Mouse (Mus musculus): ENCODE data around the gene Ablim1. TPM values are rescaled to one million over a fixed set of nuclear protein-coding genes. Genes with fewer than 3 reads are reported as not detected.

Ablim1 gene
- total and polyA plus RNA-seq, 2 experiments = 16.6 to 23.7 TPM

DNA sequence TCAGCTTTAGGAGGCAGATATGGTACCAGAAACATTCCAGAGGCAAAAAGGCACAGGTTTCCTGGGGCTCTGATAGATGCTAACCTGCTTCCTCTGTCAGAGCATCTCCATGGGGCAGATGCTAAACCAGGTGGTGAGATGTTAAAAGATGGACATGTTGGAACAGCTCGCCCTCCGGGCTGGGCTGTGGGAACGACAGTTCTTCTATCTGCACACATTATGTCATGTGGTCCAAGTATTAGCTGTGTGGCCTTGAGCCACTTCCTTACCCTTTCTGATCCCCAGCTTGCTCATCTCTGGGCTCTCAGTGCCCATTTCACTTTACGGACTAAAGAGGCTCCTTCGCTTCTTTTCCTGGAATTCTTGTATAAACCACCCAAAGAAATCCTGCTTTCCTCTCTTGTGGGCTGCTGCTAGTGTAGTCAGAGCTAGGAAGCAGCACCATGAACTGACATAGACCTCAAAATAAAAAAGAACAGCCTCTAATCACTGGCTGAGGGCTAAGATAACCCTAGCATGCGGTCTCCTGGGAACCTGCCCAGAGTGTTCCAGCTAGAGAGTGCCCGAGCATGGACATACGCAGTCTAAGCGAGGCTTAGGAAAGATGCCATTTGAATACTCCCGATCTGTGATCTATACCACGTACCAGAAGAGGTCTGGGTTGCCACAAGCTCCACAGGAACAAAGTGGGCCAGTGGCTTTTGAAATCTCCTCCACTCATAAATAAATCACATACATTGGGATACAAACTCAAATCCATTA is 119.4 kb downstream of the Ablim1 start:
- no peaks in the 10 kb centered on the region for H3K27me3 ChIP-seq (ENCODE audit: control insufficient read depth, insufficient read depth, low read length)
- no peaks in the 10 kb centered on the region for H3K36me3 ChIP-seq (ENCODE audit: control insufficient read depth, insufficient read depth, low read length)
- no peak overlapping the region for H3K9ac ChIP-seq (ENCODE audit: low read depth, low read length)
- no peak for DNase-seq (ENCODE audit: extremely low read depth, low read depth, low spot score)
- peaks cover 13% of the 10 kb centered on the region; the same call in 1 of the 2 replicates for H3K4me1 ChIP-seq (ENCODE audit: control insufficient read depth, insufficient read depth, low read length)
- WGBS = 83% methylated on average over 11 of the region's 11 CpGs
- no peaks in the 10 kb centered on the region; the same call in 1 of the 2 replicates for H3K79me2 ChIP-seq (ENCODE audit: control insufficient read depth, insufficient read depth, low read length)
- no peak overlapping the region for H3K27ac ChIP-seq (replicated peaks; ENCODE audit: insufficient read depth, low read depth, low read length)
- H3K4me3 ChIP-seq (ENCODE audit: insufficient read depth, low read depth, low read length) = no peak overlapping the region
- no peak for TF ChIP-seq POLR2A (IDR thresholded peaks at IDR 0.05; ENCODE audit: extremely low read depth, insufficient read depth, low read length)
- no peak for TF ChIP-seq CTCF (IDR thresholded peaks at IDR 0.05; ENCODE audit: low read depth, low read length)

DNA sequence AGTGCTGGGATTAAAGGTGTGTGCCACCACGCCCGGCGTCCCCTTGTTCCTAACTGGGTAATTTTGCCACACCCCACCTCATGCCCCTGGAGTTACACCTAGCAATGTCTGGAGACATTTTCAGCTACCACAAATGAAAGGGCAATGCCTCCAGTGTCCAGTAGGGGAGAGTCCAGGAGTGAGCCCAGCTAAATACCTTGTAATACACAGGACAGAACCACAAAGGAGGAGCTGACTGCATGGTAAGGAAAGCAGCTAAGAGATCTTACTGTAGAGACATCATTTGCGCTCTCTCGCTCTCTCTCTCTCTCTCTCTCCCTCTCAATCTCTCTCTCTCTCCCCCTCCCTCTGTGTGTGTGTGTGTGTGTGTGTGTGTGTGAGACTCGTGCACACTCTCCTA is 120.8 kb downstream of the Ablim1 start:
- TF ChIP-seq POLR2A (IDR thresholded peaks at IDR 0.05; ENCODE audit: extremely low read depth, insufficient read depth, low read length) = no peak
- TF ChIP-seq CTCF (IDR thresholded peaks at IDR 0.05; ENCODE audit: low read depth, low read length) = peak; percentile 50; the same call in 1 of the 2 replicates
- no peak for DNase-seq (ENCODE audit: extremely low read depth, low read depth, low spot score)

GRCm38 (mm10) chr19:57193382-57193781 is 121.3 kb downstream of the Ablim1 start:
- no peak for DNase-seq (ENCODE audit: extremely low read depth, low read depth, low spot score)
- Histone ChIP-seq H3K79me2 (ENCODE audit: control insufficient read depth, insufficient read depth, low read length) (no peaks in the 10 kb centered on the region; the same call in 1 of the 2 replicates), H3K9ac (ENCODE audit: low read depth, low read length) (no peak overlapping the region), H3K4me1 (ENCODE audit: control insufficient read depth, insufficient read depth, low read length) (peaks cover 10% of the 10 kb centered on the region), H3K27me3 (ENCODE audit: control insufficient read depth, insufficient read depth, low read length) (no peaks in the 10 kb centered on the region), H3K4me3 (ENCODE audit: insufficient read depth, low read depth, low read length) (no peak overlapping the region), H3K27ac (replicated peaks; ENCODE audit: insufficient read depth, low read depth, low read length) (no peak overlapping the region), H3K36me3 (ENCODE audit: control insufficient read depth, insufficient read depth, low read length) (no peaks in the 10 kb centered on the region)
- TF ChIP-seq POLR2A (IDR thresholded peaks at IDR 0.05; ENCODE audit: extremely low read depth, insufficient read depth, low read length) = no peak
- no peak for TF ChIP-seq CTCF (IDR thresholded peaks at IDR 0.05; ENCODE audit: low read depth, low read length)
- WGBS = 88% methylated on average over 12 of the region's 12 CpGs

More for the DNA sequence above, 120.8 kb downstream of the Ablim1 start:
- Histone ChIP-seq H3K79me2 (ENCODE audit: control insufficient read depth, insufficient read depth, low read length) (no peaks in the 10 kb centered on the region; the same call in 1 of the 2 replicates), H3K36me3 (ENCODE audit: control insufficient read depth, insufficient read depth, low read length) (no peaks in the 10 kb centered on the region), H3K9ac (ENCODE audit: low read depth, low read length) (no peak overlapping the region), H3K27me3 (ENCODE audit: control insufficient read depth, insufficient read depth, low read length) (no peaks in the 10 kb centered on the region), H3K4me3 (ENCODE audit: insufficient read depth, low read depth, low read length) (no peak overlapping the region), H3K27ac (replicated peaks; ENCODE audit: insufficient read depth, low read depth, low read length) (no peak overlapping the region), H3K4me1 (ENCODE audit: control insufficient read depth, insufficient read depth, low read length) (peaks cover 10% of the 10 kb centered on the region; the same call in 1 of the 2 replicates)
- WGBS = 84% methylated on average over 6 of the region's 6 CpGs

DNA sequence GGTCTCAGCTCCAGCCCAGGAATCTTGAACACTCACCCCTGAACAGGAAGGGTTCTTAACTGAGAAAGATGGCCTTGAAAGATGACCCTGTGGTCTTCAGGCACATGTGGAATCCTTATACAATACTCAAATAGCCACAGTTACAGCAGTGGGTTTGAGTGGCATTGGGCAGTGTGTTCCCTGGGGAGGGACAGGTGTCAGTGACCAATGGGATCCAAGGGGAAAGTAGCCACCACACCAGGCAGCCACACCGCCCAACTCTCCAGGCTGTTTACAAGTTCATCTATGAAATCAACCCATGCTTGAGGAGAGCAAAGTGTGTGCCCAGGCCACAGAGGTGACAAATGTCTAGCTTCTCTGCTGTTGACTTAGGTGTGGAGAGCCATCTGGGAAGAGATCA is 123.6 kb downstream of the Ablim1 start:
- peaks cover 4% of the 10 kb centered on the region for H3K4me1 ChIP-seq (ENCODE audit: control insufficient read depth, insufficient read depth, low read length)
- H3K4me3 ChIP-seq (ENCODE audit: insufficient read depth, low read depth, low read length) = no peak overlapping the region
- H3K27me3 ChIP-seq (ENCODE audit: control insufficient read depth, insufficient read depth, low read length) = no peaks in the 10 kb centered on the region
- H3K36me3 ChIP-seq (ENCODE audit: control insufficient read depth, insufficient read depth, low read length) = no peaks in the 10 kb centered on the region
- TF ChIP-seq CTCF (IDR thresholded peaks at IDR 0.05; ENCODE audit: low read depth, low read length) (no peak), POLR2A (IDR thresholded peaks at IDR 0.05; ENCODE audit: extremely low read depth, insufficient read depth, low read length) (no peak)
- no peaks in the 10 kb centered on the region; the same call in 1 of the 2 replicates for H3K79me2 ChIP-seq (ENCODE audit: control insufficient read depth, insufficient read depth, low read length)
- H3K9ac ChIP-seq (ENCODE audit: low read depth, low read length) = no peak overlapping the region
- WGBS = 88% methylated on average over 1 of the region's 1 CpGs
- DNase-seq (ENCODE audit: extremely low read depth, low read depth, low spot score) = no peak
- no peak overlapping the region for H3K27ac ChIP-seq (replicated peaks; ENCODE audit: insufficient read depth, low read depth, low read length)

GRCm38 (mm10) chr19:57189427-57189826 is 125.3 kb downstream of the Ablim1 start:
- DNase-seq (ENCODE audit: extremely low read depth, low read depth, low spot score) = no peak
- TF ChIP-seq POLR2A (IDR thresholded peaks at IDR 0.05; ENCODE audit: extremely low read depth, insufficient read depth, low read length) (no peak), CTCF (IDR thresholded peaks at IDR 0.05; ENCODE audit: low read depth, low read length) (no peak)
- 69% methylated on average over 5 of the region's 5 CpGs for WGBS

GRCm38 (mm10) chr19:57188553-57188952 is 126.2 kb downstream of the Ablim1 start:
- peak; percentile 54 for DNase-seq (ENCODE audit: extremely low read depth, low read depth, low spot score)
- Histone ChIP-seq H3K36me3 (ENCODE audit: control insufficient read depth, insufficient read depth, low read length) (no peaks in the 10 kb centered on the region), H3K79me2 (ENCODE audit: control insufficient read depth, insufficient read depth, low read length) (no peaks in the 10 kb centered on the region; the same call in 1 of the 2 replicates), H3K4me3 (ENCODE audit: insufficient read depth, low read depth, low read length) (no peak overlapping the region), H3K27me3 (ENCODE audit: control insufficient read depth, insufficient read depth, low read length) (no peaks in the 10 kb centered on the region), H3K9ac (ENCODE audit: low read depth, low read length) (no peak overlapping the region), H3K4me1 (ENCODE audit: control insufficient read depth, insufficient read depth, low read length) (peaks cover 4% of the 10 kb centered on the region), H3K27ac (replicated peaks; ENCODE audit: insufficient read depth, low read depth, low read length) (no peak overlapping the region)
- TF ChIP-seq POLR2A (IDR thresholded peaks at IDR 0.05; ENCODE audit: extremely low read depth, insufficient read depth, low read length) = no peak
- TF ChIP-seq CTCF (IDR thresholded peaks at IDR 0.05; ENCODE audit: low read depth, low read length) = no peak
- 26% methylated on average over 4 of the region's 4 CpGs for WGBS

More at GRCm38 (mm10) chr19:57189427-57189826, 125.3 kb downstream of the Ablim1 start:
- Histone ChIP-seq H3K36me3 (ENCODE audit: control insufficient read depth, insufficient read depth, low read length) (no peaks in the 10 kb centered on the region), H3K27me3 (ENCODE audit: control insufficient read depth, insufficient read depth, low read length) (no peaks in the 10 kb centered on the region), H3K27ac (replicated peaks; ENCODE audit: insufficient read depth, low read depth, low read length) (no peak overlapping the region), H3K79me2 (ENCODE audit: control insufficient read depth, insufficient read depth, low read length) (no peaks in the 10 kb centered on the region; the same call in 1 of the 2 replicates), H3K4me3 (ENCODE audit: insufficient read depth, low read depth, low read length) (no peak overlapping the region), H3K9ac (ENCODE audit: low read depth, low read length) (no peak overlapping the region), H3K4me1 (ENCODE audit: control insufficient read depth, insufficient read depth, low read length) (peaks cover 4% of the 10 kb centered on the region)

Data from liver, adult 2 months (tissue).